Mouse (Mus musculus) spleen, adult 10 weeks (tissue): ENCODE measurements around the gene Cybc1. TPM values are rescaled to one million over a fixed set of nuclear protein-coding genes. Genes with fewer than 3 reads are reported as not detected.

Experiments
- polyA plus RNA-seq: library from polyadenylated mRNA; stranded (reverse); fragments of 350-450 nt; fragmentation: Illumina TruSeq; extraction: RNeasy Lipid Tissue Mini Kit (QIAGEN cat#74804); gene quantifications from one replicate; pipeline ENCODE4 v1.2.3, GENCODE M21; 2015; ENCODE audit warnings: low replicate concordance; ENCODE audit not compliant: insufficient read depth

Cybc1 gene
- 178 TPM for polyA plus RNA-seq

GRCm38 (mm10) chr11:121229018-121229439 is at the start of gene Cybc1:
Gene Cybc1, minus strand, starts transcription at chr11:121229322.

GRCm38 (mm10) chr11:121259160-121260100 is 30.3 kb upstream of the Cybc1 start, which contains the start of gene Foxk2:
Gene Foxk2, plus strand, starts transcription at chr11:121259990.

GRCm38 (mm10) chr11:121236564-121237344 is 7.6 kb upstream of the Cybc1 start, which contains the start of gene Narf:
Gene Narf, plus strand, starts transcription at chr11:121237253.

GRCm38 (mm10) chr11:121204161-121205006 is 24.7 kb downstream of the Cybc1 start, which contains the start of the genes Hexdc and Ogfod3:
Gene Hexdc, plus strand, starts transcription at chr11:121204433.
Gene Ogfod3, minus strand, starts transcription at chr11:121204711.

Other genes with a start within 250 kb of the Cybc1 start
- gene Csnk1d, start 238.0 kb downstream of the Cybc1 start, polyA plus RNA-seq = 123 TPM
- gene Cd7, start 189.9 kb downstream of the Cybc1 start, polyA plus RNA-seq = 54.7 TPM
- gene Sectm1b, start 165.8 kb downstream of the Cybc1 start, polyA plus RNA-seq = not detected
- 11.3 TPM for gene Sectm1a, start 148.1 kb downstream of the Cybc1 start, polyA plus RNA-seq
- not detected for gene Tex19.2, start 110.6 kb downstream of the Cybc1 start, polyA plus RNA-seq
- gene Tex19.1, start 83.2 kb downstream of the Cybc1 start, polyA plus RNA-seq = not detected
- not detected for gene Uts2r, start 69.1 kb downstream of the Cybc1 start, polyA plus RNA-seq
- gene Hexdc, start 24.9 kb downstream of the Cybc1 start, polyA plus RNA-seq = 9.2 TPM
- gene Ogfod3, start 24.6 kb downstream of the Cybc1 start, polyA plus RNA-seq = 4.4 TPM
- 26.9 TPM for gene Narf, start 7.9 kb upstream of the Cybc1 start, polyA plus RNA-seq
- 21.6 TPM for gene Foxk2, start 30.7 kb upstream of the Cybc1 start, polyA plus RNA-seq
- gene Wdr45b, start 125.1 kb upstream of the Cybc1 start, polyA plus RNA-seq = 37.4 TPM
- 0.66 TPM for gene Rab40b, start 158.9 kb upstream of the Cybc1 start, polyA plus RNA-seq
- gene Fn3krp, start 192.1 kb upstream of the Cybc1 start, polyA plus RNA-seq = 14.3 TPM
- 4.0 TPM for gene Fn3k, start 205.6 kb upstream of the Cybc1 start, polyA plus RNA-seq
- 30.0 TPM for gene Tbcd, start 222.6 kb upstream of the Cybc1 start, polyA plus RNA-seq